Mouse (Mus musculus): Measurements from ENCODE around the gene Cald1.

Cald1 gene

DNA sequence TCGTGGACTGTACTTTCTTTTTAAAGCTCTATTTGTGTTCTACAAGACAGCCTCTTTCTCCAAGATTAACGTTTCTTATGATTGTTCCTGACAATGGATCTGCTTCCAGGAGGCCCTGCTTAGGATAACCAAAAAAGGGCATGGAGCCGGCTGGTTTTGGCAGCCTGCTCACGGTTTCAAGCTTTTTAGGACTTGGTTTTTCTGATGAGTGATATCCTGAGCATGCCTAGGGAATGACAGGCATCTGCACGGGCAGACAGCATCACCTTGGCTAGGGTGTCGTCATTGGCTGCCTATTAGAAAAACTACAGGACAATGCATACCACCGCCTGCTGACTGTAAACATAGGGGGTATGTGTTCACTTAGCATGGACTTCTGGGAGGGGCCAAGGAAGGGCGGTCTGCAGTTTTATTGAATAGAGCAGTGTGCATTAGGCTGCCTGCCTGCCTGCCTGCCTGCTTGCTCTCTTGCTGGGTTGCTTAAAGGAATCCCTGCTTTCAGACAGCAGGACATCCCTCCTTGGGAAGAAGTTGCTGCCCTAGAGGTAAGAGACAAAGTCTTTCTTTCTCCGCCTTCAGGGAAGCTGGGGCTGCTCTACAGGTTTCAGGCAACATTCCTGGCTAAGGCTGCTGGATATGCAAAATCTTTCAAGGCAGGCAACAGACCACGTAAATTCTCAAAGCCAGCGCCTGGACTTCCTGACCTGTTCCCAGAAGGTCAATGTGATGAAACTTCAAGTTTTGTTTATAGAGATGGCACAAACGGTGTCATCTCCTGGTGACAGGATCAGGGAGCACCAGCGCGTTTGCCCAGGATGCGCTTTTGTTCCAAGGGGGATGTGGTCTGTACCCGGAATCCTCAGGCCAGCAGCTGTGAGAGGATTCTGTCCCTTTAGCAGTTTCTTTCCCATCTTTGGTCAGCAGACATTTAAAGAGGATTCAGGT lies at the start of gene Cald1:
Gene Cald1 (plus strand): TSS at position 380 of the 945 bp plus-strand sequence.
- DNase-seq, result no peak

DNA sequence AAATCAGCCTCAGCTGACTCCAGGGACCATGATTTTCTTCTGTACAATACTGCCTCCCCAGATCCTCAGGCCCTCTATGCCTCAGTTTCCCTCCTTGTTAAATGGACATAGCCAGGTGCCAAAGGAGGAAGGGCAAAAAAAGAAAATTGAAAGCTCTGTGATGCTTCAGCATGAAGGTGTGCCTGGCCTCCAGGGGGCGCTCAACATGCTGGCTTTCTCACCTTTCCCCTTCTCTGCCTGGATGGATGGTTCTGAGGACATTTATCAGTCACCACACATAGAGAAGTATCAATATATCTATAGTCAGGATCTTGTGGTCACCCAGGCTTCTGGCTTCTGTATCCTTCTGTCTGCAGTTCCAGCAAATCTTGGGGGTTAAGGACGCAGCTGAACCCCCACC lies 49.3 kb upstream of the Cald1 start:
- DNase-seq, result no peak

DNA sequence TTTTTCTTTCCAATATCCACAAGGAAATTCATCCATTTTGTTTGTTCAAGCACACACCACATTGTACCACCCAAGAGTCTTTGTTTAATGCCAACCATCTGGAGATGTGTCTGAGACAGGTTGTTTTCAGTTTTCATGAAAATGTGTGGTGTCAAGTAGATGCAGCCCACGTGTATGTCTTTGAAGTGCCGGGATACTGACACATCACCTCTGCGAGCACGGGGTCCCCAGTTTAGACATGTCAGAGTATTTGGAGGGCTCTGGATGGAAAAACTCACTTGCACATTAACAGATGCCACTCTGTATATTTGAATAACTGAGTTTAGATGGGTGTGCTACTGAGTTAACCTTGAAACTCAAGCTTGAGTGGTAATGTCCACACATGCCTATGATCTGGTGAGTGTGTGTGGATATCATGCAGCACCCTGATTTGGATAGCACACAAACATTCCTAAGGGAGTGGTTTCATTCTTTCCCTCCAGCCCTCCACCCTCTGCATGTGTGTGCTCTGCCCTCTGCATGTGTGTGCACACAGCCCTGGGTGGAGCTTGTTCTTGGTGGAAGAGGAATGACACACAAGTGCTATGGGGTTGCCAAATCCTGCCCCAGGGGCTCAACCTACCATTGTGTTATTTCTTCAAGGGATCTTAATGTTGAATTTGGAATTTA lies 45.7 kb upstream of the Cald1 start:
- DNase-seq, result no peak

DNA sequence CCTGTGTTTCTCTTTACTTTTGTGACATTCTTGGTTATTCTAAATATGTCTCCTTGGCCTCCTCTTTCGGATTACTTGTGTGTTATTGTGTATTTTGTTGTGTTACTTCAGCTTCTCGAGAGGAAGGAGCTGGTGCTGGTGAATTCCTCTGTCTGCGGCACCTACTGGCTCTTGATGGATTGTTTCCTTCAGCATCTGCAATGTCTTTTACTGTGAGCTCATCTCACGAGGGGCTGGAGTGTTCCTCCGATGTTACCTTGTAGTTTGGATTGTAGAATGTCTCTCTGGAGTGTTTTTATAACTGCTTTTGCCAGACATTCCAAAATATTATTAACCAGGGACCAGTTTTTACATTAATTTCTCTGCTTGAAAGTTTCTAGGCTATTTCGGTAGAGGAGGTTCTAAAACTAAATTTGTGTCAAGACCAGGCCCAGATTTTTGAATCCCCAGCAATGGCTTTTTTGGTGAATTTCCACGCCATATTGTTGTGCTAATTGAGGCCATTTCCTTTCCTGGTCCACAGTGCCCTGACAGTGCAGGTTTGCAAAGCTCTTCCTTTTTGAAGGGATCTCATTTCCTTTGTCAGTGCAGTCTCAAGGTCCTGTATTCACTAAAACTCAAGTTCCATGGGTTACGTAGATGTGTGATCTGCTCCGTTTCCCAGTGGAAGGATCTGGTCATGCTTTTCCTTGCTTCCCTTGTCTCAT lies 43.9 kb upstream of the Cald1 start:
- DNase-seq, result no peak

DNA sequence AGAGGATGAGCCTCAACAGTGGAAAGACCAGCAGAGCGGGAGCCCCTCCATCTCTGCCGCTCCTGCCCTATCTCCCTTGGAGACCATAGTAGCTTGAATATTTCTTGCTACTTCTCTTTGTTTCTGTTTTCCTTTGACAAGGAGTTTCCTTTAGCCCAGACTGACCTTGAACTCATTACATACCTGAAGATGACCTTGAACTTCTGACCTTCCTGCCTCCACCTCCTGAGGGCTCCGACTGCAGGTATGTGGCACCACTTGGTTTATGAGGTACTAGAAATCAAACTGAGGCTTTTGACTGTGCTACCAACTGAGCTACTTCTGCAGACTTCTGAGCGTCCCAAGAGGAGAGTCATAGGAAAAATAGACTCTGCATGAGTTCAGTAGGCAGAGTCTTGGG lies 38.8 kb upstream of the Cald1 start:
- no peak for DNase-seq

DNA sequence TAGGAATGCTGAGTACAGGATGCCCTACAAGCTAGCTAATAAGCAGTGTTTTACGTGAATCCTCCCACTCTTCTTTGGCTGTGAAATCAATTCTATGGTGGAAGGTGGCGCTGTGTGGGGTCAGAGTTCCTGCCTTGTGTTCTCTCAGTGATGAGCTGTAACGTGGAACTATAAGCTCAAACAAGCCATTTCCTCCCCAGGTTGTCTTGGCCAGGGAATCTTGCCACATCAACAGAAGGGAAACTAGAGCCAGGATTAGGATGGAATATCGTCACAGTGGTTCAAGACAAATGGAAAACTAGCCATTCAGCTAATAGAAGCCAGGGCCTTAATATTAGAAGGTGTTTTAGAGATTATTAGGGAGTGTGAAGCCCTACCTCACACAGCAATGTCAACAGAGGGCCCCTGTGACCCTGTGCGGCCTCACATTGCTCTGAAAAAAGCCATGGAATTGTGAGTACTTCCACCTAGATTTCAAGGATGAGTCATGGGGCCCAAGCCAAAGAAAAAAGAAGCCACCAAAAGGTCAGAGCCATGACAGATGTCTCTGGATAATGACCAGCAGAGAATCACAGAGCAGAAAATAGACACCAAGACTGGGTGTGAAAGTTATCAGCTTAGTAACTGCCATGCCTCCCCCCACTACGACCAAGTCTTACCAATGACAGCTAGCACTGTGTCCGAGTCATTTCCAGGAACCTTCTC lies 33.0 kb upstream of the Cald1 start:
- no peak for DNase-seq

DNA sequence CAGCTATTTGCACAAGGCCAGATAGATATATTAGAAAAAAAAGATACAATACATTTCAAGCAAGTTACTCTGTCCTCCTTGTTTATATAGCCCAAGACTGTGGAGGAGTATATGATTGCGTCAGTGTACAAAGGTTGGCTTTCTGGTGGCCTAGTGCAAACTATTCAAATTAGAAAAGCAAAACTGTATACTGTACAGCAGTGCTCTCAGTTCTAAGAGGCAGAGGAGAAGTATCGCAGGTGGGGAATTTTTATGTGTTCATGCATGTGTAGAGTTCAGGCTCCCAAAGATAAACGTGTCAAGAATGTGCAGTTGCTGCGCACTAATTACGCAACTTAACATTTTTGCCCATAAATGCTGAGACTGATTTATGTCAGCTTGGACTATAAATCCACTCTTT lies 31.0 kb upstream of the Cald1 start:
- DNase-seq, result no peak

DNA sequence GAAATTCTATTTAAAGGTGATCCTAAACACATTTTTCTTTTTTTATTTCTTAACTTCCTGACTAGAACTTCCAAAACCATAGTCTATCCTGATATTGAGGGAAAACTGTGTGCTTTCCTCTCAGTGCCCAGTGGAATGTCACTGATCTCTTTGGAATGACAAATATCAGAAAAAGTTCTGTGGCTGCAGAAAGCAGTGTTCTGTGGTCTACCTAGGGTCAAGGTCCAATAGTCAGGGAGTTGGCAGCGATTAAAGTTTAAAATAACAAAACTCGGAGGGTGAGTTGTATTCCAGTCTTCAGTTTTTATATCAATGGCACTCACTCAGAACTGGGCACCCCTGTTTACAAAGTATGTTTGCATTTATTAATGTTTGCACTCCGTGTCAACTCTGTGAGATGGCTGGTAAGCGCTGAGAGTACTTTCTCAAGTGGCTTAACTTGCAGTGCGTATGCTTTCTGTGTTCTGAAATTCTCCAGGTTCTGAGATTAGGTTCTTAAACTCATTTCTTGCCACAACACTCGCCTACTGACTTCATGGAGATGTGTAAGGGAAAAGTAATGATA lies 18.7 kb upstream of the Cald1 start:
- no peak for DNase-seq

DNA sequence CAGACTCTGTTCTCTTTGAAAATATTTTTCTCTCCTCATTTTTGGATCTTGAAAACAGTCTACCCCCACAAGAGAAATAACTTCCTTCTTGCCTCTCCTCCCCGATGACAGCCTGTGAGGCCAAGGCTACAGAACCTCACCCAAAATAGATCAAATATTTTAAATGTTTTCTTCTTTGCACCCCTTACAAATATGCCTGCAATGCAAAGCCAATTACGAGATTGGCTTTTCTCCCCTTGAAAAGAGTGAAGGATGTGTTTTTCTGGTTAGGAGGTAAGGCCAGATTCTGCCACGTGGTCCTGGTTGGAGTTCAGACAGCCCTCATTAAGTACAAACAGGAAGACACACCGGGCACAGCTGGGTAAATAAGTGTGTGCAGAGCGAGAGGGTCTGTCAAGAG lies 14.9 kb upstream of the Cald1 start:
- DNase-seq, result no peak

DNA sequence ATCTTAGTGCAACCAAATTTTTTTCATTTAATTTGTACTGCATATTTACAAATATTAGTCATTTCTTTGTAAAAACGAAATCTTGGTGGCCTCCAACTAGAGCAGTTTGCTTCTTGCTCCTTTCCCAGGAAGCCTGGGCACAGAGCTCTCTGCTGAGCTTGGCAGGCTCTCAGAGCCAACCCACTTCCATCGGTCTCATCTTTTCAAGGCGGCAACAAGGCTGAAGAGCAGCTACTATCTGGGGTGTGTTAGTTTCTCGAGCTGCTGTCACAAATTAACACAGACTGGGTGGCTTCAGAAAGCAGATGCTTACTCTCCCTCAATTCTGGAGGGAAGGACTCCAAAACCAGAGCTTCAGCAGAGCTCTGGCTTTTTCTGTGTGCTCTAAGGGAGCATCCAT lies 10.2 kb upstream of the Cald1 start:
- peak; percentile 42 for DNase-seq

DNA sequence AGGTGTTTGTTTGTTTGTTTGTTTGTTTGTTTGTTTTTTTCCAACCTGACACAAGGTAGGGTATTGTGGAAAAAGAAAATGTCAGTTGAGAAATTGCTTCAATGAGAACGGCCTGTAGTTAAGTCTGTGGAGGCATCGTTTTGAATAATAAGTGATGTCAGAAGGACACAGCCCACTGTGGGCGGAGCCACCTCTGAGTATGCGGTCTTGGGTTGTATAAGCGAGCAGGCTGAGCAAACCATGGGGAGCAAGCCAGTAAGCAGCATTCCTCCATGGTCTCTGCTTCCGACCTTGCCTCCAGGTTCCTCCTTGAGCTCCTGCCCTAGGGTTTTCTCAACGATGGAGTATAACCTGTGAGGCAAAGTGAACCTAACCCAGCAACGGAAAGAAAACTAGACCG lies 7.6 kb upstream of the Cald1 start:
- no peak for DNase-seq

DNA sequence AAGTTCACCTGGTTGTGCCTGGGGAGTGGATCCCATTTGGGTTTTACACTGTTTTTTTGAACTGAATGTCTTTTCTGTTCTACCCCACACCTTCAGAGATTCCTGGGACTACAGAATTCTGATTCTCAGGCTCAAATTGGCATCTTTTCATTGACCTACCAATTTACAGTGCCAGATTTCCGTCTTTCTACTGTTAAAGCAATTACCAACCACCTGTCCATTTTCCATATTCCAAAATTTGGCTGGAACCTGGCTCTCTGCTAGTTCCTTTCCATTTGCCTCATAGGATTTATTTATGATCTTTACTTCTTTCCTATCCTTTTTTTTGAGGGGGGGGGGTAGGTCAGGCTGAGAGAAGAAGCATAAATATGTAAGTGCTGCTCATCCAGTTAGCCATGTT lies 4.9 kb upstream of the Cald1 start:
- DNase-seq, result no peak

DNA sequence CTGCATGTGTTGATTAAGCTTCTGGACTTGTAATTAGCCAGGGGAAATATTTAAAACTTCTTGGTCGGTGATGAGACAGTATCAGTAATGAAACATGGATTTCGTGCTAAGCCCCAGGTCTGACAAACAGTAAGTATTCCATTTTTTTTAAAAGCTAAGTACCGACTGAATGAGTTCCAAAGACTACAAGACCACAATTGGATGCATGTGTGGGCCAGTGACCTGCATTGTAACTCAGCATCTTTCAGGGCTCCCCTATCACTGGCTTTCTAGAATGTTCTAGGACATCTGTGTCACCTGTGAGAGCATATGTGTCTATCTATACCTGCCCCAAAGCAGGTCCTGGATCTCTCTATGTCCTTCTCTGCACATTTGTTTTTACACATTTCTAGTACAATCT lies 984 bp upstream of the Cald1 start:
- no peak for DNase-seq

DNA sequence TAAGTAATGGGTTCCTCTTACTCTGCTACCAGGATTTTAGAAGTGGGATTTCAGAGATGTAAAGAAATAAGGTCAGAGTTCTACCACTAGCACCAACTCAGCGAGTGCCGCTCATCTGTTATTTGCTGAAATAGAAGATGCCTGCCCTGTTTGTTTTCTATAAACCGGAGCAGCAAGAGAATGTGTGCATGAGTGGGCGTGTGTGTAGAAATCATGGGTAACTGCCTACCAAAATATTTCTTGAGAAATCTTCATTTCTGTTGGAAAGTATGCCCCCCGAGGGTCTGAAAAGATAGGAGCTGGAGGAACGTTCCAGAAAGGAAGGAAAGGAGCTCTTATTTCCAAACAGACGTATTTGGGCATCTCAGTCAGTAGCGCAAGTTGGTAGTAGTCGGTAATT lies 871 bp downstream of the Cald1 start:
- DNase-seq, result no peak

DNA sequence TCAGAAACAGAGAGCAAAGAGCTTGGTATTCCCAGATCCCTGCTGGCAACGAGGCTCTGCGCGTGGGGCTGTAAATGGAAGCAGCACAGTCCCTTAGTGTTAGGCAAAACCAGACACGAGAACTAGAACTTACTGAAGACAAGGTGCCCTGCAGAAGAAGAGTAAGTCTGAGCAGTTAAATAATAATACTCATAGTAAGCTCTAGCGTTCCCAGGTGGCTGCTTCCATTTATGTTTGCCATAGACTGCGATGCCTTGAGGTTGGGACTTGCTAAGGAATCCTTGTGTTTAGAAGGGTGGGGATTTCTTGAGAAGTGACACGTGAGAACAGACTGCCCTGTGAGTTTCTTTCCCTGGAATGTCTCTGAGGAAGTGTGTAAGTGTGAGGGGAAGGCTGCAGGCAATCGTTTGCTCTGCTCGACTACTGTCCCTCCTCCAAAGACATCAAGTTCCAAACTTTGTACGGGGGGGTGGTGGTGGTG lies 1.4 kb downstream of the Cald1 start:
- no peak for DNase-seq

DNA sequence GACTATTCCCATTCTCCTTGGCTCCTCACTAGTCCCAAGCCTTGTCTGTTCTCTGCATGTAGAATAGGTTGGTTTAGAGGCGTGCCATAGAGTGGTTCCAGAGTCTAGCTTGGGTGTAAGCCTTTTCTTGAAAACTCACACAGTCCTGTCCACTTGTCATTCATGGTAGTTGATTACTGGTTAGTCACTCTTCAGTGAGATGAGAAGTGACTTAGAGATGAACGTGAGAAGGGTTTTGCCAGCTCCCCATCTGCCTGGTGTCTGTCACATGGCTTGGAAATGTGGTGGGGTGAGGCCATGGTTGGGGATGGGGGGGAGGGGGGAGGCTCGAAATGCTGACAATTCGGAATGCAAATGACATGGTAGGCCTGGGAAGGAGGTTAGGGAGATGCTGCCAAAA lies 2.5 kb downstream of the Cald1 start:
- DNase-seq, result no peak

DNA sequence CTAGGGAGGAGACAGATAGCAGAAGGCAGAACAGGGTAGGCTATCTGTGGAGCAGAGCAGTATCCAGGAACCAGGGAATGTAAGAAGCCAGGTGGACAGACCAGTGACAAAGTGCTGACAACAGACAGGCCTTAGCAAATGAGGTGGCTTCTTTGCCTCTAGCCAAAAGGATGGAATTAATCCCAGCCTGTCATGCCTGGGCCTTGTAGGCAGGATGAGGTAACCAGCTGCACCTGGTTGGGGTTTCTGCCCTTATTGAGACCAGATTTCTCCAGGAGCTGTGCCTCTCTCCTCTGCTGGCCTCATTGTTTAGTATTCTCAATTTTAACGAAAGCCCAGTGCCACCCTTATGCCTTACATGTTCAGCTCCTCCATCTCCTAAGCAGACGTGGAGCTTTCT lies 3.8 kb downstream of the Cald1 start:
- DNase-seq, result no peak

DNA sequence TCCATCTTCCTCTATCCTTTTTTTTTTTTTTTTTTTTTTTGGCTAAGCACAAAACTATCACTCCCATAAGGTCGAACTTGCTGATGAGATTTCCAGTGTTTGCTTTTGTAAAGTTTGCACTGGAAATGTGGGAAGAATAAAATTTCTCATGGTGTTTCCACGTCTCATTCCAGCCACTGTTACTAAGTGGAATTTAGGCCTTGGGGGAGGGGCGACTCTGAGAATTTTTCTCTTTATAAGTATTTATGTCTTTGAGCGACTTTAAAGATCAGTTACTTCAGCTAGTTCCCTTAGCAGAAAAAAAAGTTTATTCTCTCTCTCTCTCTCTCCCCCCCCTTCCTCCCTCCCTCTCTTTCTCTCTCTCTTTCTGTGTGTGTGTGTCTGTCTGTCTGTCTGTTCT lies 8.1 kb downstream of the Cald1 start:
- no peak for DNase-seq

DNA sequence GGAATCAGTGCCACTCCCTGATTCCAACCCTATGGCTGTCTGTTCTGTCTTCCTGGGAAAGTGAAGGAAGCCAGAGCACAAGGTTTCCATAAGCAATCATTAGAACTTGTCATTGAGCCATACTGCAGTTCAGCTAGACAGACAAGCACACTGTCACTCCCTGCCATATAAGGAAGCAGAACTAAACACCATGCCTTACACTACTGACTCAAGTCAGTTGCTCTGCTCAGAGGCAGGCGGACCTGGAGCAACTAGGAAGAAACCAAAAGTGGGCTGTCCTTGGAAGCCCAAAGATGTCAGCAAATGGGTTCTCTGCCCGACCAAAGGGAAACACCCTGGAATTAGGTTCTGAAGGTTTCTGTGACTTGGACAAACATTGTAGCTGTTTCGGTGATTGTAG lies 10.3 kb downstream of the Cald1 start:
- DNase-seq, result no peak

DNA sequence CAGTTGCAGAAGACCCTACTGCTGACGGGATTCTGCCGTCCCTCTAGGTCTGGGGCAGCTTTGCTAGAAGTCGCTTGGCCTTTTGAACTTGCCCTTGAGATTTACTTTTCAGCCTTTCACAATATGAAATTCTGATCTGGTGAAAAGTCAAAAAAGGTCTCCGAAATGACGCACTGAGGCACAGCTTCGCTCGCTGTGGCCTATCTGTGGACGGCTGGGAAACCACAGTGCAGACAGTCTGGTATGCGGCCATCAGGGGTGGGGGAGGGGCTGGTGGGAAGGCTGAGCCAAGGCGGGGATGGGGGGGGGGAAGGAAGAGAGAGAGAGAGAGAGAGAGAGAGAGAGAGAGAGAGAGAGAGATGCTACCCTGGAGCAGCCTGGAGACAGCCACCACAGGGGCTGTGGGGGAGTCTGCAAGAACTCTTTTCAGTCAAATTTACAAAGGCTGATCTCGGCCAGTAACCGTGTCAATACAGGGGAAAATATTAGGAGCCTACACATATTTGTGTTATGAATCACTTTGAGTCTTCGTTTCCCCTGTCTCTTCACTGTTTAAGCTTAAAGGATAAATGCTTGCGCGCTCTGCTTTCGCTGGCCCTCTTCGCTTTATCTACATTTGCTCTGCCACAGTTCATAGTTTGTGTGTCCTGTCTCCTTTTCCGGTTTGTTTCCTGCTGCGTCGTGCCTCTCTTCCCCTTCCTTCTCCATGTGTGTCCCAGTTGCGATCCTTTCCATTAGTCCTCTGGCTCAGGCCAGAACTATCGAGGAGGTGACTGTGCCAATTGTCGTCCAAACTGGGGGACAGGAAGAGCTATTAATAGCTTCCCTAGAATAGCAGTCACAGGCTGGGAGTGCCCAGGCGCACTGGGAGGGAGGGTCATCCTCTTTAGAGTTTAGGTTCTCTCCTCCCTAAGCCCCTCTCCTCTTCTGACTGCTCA lies 11.9 kb downstream of the Cald1 start:
- DNase-seq, result no peak

DNA sequence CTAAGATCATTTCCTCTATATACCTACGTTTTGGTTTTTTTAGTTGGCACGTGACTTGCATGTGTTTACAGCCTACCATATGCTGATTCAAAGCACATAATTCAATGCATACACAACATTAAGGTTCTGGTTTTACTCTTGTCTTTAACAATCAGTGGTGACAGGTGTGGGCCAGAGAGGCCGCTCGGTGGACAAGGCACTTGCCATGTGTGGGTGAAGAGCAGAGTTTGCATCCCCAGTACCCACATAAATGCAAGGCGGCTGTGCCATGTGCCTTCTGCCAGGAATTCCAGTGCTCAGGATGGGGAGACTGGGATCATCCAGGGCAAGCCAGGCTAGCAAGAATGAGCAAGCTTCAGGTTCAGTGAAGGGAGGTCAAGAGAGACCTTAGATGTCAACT lies 14.8 kb downstream of the Cald1 start:
- DNase-seq, result no peak

DNA sequence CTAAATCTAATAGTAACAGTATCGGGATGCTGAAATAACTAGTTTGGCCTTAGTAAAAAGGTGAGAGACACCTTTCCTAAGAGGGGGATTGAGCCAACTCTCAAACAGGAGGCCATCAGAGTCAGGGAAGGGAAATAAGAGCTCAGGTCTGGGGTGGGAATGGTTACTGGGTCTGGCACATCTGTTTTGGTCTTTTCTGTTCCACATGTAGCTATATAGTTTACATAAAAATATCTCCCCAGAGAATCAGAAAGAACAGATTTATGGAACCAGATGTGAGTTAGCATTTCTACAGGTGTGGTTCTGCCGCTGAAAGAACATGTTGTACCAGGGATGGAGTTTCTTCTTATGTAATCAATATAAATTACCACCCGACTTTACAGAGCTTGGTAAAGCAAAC lies 17.1 kb downstream of the Cald1 start:
- DNase-seq, result no peak
